Mouse (Mus musculus): ENCODE data around the gene Elp4. TPM values are rescaled to one million over a fixed set of nuclear protein-coding genes. Genes with fewer than 3 reads are reported as not detected.

Elp4 gene
- polyA plus RNA-seq (2017; shearing (Covaris generic)), result 10 to 100 TPM; 16.5 to 18.0 TPM

DNA sequence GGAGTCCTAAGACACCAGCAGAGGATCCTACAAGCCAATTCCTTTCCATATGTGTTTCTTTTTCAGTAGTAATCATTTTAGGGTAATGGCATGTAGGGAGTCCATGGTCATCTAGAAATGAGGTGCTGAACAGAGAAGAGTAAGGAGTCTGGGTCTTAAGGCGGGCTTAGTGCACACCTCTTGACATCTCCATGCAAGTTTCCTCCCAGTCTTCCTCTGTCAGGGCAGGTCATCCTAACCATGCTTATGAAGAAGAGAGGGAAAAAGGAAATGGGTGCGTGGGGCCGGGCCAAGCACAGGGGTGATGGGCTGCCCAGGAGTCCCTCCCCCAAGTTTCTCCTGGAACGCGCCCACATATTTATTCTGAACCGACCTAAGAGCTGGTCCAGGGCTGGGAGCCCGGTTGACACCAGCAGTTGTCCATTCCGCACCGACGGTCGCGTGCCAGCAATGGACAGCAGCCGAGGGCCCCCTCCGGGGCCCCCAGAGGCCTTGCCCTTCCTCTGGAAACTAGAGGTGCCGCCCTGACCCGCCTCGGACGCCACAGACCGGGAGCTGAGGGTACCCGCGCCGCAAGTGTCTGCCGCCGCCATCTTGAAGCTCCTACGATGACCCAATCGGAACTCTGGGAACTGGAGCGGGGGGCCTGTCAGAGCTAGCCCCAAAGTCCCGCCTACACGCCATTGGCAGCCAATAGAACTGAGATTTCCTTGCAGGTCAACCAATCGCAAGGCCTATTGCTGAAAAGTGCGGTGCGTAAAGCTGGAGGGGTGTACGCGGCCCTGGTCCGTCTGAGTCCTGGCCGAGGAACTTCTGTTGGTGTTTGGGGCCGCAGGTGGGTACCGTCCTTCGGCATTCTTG lies at the start of gene Elp4, which contains the start of gene Immp1l:
Elp4 (minus strand) TSS at position 669 of the 861 bp plus-strand sequence.
Immp1l (plus strand) TSS at position 743 of the 861 bp plus-strand sequence.

DNA sequence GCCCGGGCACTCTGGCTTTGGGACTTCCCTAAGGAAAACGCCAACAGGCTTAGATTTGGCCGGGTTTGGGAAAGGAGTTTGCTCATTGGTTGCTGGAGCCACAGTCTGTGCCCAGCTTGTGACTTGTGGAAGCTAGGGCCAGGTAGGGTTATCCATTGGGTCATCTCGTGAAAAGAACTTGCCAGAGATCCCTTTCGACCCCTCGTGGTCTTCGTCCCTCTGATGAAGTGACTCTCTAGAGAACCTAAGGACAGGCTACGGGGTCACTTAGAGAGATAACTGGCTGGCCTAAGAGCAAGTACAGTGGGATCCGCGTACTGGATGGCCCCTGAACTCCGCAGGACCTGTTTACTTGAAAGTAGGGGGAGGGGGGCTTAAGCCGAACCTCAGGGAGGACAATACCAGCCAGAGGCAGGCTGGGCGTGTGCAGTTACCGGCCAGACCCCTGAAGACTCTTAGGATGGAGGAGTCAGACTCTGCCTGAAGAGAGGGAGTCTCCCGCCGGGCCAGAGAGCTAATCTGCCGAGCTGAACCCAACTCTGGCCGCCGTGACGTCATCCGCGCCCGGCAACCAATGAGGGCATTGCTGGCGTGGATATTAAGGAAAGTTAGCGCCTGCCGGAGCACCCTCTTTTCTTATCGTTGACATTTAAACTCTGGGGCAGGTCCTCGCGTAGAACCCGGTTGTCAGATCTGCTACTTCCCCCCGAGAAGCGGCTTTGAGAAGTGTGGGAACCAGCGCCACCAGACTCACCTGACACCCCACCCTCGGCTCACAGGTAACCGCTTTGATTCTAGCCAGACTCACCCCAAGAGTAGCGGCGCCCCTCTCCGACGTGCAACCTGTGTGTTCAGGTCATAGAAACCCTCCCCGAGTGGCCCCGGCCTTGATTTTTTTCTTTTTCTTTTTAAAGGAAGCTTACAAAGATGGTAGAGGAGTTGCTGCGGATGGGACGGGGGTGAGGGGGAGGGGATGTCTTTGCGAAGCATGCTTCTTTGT lies 235.8 kb downstream of the Elp4 start, which contains the start of gene Pax6:
Pax6 (plus strand) TSS at position 630 of the 1,000 bp plus-strand sequence.

Other genes with a start within 250 kb of the Elp4 start
- under 1 TPM; 0.35 to 0.85 TPM for gene Pax6, start 235.7 kb downstream of the Elp4 start, polyA plus RNA-seq (2017; shearing (Covaris generic))
- 10 to 100 TPM; 74.9 to 75.8 TPM for gene Immp1l, start 74 bp upstream of the Elp4 start, polyA plus RNA-seq (2017; shearing (Covaris generic))
- 10 to 100 TPM; 36.8 to 43.2 TPM for gene Dnajc24, start 99.0 kb upstream of the Elp4 start, polyA plus RNA-seq (2017; shearing (Covaris generic))

Measured in activated CD4-positive, CD25-positive, alpha-beta regulatory T cell (primary cell).